Mouse (Mus musculus): ENCODE measurements around the gene Fdxr.

DNA sequence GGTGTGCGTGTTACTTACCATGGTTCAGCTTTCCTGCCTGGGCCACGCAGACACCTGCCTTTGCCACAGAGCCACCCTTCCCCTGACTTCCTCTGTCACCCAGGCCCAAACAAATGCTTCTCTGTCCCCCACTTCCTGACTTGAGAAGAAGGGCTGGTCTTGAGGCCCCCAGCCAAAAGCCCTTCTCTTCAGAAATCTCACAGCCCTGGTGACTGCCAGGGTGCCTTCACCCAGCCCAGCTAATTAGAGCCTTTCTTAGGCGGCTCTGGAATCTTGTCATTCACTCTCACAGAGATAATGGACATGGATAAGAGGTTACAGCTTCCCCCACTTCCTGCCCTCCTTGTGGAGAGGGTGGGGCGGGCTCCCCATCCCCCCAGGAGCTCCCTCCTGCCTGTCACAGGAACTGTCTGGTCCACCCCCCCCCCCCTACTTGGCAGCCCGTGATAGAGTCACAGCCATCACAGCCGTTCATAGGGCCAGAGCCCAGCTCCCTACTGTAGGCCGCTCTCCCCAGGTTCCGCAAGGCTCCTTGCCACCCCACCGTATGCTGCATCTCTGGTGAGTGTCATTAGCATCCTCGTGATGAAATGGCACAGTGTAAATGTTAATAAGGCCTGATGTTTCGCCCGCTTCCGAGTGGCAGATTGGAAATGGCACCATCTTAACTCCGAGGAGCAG is 49.9 kb downstream of the Fdxr start:
- no peak for TF ChIP-seq CTCF (IDR thresholded peaks at IDR 0.05; ENCODE audit: low read depth, low read length)
- TF ChIP-seq POLR2AphosphoS5 (IDR thresholded peaks at IDR 0.05; ENCODE audit: insufficient replicate concordance, low read depth, low read length) = no peak
